Mouse (Mus musculus) thymus, adult 2 months (tissue): ENCODE measurements around the gene Mrpl4.

Experiments used
- CTCF ChIP-seq: fragments of 200-500 bp; IDR thresholded peaks from 2 replicates; pipeline ENCODE4 v1.5.1; 2012; ENCODE audit warnings: mild to moderate bottlenecking, control low read depth, low read length, moderate library complexity, borderline replicate concordance; ENCODE audit not compliant: control insufficient read depth, poor library complexity, insufficient read depth; ENCODE audit errors: extremely low read depth
- POLR2A ChIP-seq: fragments of 200-500 bp; IDR thresholded peaks from 2 replicates; pipeline ENCODE4 v1.6.1; 2012; ENCODE audit warnings: mild to moderate bottlenecking, low read length, control low read depth, moderate library complexity; ENCODE audit not compliant: control insufficient read depth, poor library complexity, insufficient read depth; ENCODE audit errors: extremely low read depth

DNA sequence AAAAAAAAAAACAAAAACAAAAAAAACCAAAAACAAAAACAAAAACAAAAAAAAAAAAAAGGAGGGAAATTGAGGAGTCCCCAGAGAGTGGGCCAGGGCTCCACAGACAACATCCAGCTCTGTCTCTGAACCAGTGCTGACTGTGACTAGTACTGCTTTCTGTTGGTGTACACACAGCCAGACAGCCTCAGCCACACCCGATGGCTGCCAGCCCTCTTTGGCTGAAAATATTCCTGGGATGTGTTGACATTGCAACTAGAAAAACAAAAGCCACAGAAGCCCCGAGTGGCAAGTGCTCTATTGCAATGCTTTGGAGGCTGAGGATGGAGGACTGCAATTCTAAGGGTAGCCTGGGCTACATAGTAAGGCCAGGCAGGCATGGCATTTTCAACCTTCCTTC, 7.8 kb downstream of the Mrpl4 start:
- no peak for TF ChIP-seq CTCF
- TF ChIP-seq POLR2A = no peak
